Mouse (Mus musculus): ENCODE measurements around the gene Me1.

The Me1 gene

GRCm38 (mm10) chr9:86661679-86662078 is 34.1 kb downstream of the Me1 start:
- in situ Hi-C loops (cut with MboI; ENCODE audit: low sequenced_read_pairs) = no loop called here

- in situ Hi-C loops (cut with MboI; ENCODE audit: low sequenced_read_pairs) = no loop called here
These were observed 34.5 kb downstream of the Me1 start for GRCm38 (mm10) chr9:86661266-86661665.

- in situ Hi-C loops (cut with MboI; ENCODE audit: low sequenced_read_pairs) = no loop called here
These were observed 35.4 kb downstream of the Me1 start for GRCm38 (mm10) chr9:86660327-86660726.

GRCm38 (mm10) chr9:86658347-86658746 is 37.4 kb downstream of the Me1 start:
- in situ Hi-C loops (cut with MboI; ENCODE audit: low sequenced_read_pairs) = no loop called here

GRCm38 (mm10) chr9:86652194-86652593 is 43.6 kb downstream of the Me1 start:
- in situ Hi-C loops (cut with MboI; ENCODE audit: low sequenced_read_pairs) = no loop called here

GRCm38 (mm10) chr9:86651254-86651653 is 44.5 kb downstream of the Me1 start:
- in situ Hi-C loops (cut with MboI; ENCODE audit: low sequenced_read_pairs) = no loop called here

- in situ Hi-C loops (cut with MboI; ENCODE audit: low sequenced_read_pairs) = no loop called here
These were observed 44.9 kb downstream of the Me1 start for GRCm38 (mm10) chr9:86650822-86651221.

GRCm38 (mm10) chr9:86647931-86648550 is 47.7 kb downstream of the Me1 start:
- in situ Hi-C loops (cut with MboI; ENCODE audit: low sequenced_read_pairs) = no loop called here

GRCm38 (mm10) chr9:86646807-86647206 is 48.9 kb downstream of the Me1 start:
- in situ Hi-C loops (cut with MboI; ENCODE audit: low sequenced_read_pairs) = no loop called here

- in situ Hi-C loops (cut with MboI; ENCODE audit: low sequenced_read_pairs) = no loop called here
These were observed 52.3 kb downstream of the Me1 start for GRCm38 (mm10) chr9:86643497-86643896.

- in situ Hi-C loops (cut with MboI; ENCODE audit: low sequenced_read_pairs) = no loop called here
These were observed 57.0 kb downstream of the Me1 start for GRCm38 (mm10) chr9:86638771-86639170.

GRCm38 (mm10) chr9:86631153-86631552 is 64.6 kb downstream of the Me1 start:
- in situ Hi-C loops (cut with MboI; ENCODE audit: low sequenced_read_pairs) = no loop called here

GRCm38 (mm10) chr9:86630352-86630931 is 65.3 kb downstream of the Me1 start:
- in situ Hi-C loops (cut with MboI; ENCODE audit: low sequenced_read_pairs) = no loop called here

- in situ Hi-C loops (cut with MboI; ENCODE audit: low sequenced_read_pairs) = no loop called here
These were observed 66.4 kb downstream of the Me1 start for GRCm38 (mm10) chr9:86629379-86629778.

- in situ Hi-C loops (cut with MboI; ENCODE audit: low sequenced_read_pairs) = no loop called here
These were observed 67.8 kb downstream of the Me1 start for GRCm38 (mm10) chr9:86627745-86628496.

- in situ Hi-C loops (cut with MboI; ENCODE audit: low sequenced_read_pairs) = no loop called here
These were observed 68.8 kb downstream of the Me1 start for GRCm38 (mm10) chr9:86626906-86627305.

- in situ Hi-C loops (cut with MboI; ENCODE audit: low sequenced_read_pairs) = no loop called here
These were observed 71.0 kb downstream of the Me1 start for GRCm38 (mm10) chr9:86624781-86625180.

GRCm38 (mm10) chr9:86624039-86624438 is 71.7 kb downstream of the Me1 start:
- in situ Hi-C loops (cut with MboI; ENCODE audit: low sequenced_read_pairs) = no loop called here

- in situ Hi-C loops (cut with MboI; ENCODE audit: low sequenced_read_pairs) = no loop called here
These were observed 73.7 kb downstream of the Me1 start for GRCm38 (mm10) chr9:86622062-86622461.

- in situ Hi-C loops (cut with MboI; ENCODE audit: low sequenced_read_pairs) = no loop called here
These were observed 76.2 kb downstream of the Me1 start for GRCm38 (mm10) chr9:86619341-86620139.

- in situ Hi-C loops (cut with MboI; ENCODE audit: low sequenced_read_pairs) = no loop called here
These were observed 77.8 kb downstream of the Me1 start for GRCm38 (mm10) chr9:86617837-86618492.

Data from CH12F3 (cell line).